In the genomic region with DNA sequence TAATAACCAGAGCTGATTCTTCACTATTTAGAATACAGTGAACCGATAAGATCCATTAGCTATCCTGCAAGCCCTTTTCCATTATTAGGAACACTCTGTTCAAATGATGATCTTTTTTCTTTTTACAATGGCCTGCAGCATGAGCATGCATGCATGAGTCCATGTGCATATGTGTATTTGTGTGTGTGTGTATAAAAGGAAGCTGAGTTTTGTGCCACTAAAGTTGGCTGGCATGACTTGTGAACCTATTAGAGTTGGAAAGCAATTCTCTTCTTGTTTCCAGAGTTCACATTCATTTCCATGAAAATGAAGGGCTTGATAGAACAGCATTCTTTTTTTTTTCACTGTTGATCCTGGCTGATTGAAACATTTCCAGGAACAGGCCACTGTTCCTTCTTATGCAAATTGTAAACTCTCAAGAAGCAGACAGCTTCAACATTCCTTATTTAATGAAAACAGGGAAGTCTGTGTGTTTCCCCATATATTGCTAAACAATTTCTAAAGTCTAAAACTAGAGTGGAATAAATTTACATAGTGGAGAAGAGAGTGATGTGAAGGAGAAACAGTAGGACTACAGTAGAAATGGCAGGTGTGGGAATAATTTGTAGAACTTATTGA, we compare ENCODE assay signal across 29 mouse cellular contexts.
A peak's percentile ranks its signal among the peaks of the same experiment; 100 is the strongest.
DNase-seq lines count a peak whose midpoint lies in the region; ATAC-seq and TF ChIP-seq lines count a peak whose summit lies in the region.
"Had no signal": no experiment of that assay in that cellular context is flagged by ENCODE, and none has a peak within 500 bp of the region (broad histone marks: within the 10 kb centered on the region; RNA-seq: fewer than 3 reads in every experiment).

No protein-coding gene starts in this region.

- no peaks in the 10 kb centered on the region for H3K27me3 ChIP-seq in forebrain, embryonic 15.5 days
- no peaks in the 10 kb centered on the region for H3K27me3 ChIP-seq in forebrain, embryonic 10.5 days (ENCODE audit: poor library complexity, severe bottlenecking)
- H3K27me3 ChIP-seq in midbrain, embryonic 12.5 days, result no peaks in the 10 kb centered on the region
- no peaks in the 10 kb centered on the region for H3K27me3 ChIP-seq in midbrain, embryonic 16.5 days (ENCODE audit: control insufficient read depth, insufficient read depth, low read depth, low read length)
- no peaks in the 10 kb centered on the region for H3K27me3 ChIP-seq in forebrain, embryonic 16.5 days (replicated peaks; ENCODE audit: control insufficient read depth, insufficient read depth, low read length)
- H3K27me3 ChIP-seq in heart, adult 2 months (ENCODE audit: control insufficient read depth, insufficient read depth, low read length), result no peaks in the 10 kb centered on the region
- H3K27me3 ChIP-seq: embryonic facial prominence, embryonic 13.5 days; kidney, embryonic 15.5 days; liver, embryonic 12.5 days; megakaryocyte, embryonic 14.5 days; neural tube, embryonic 15.5 days; stomach, embryonic 15.5 days had no signal

- H3K4me2 ChIP-seq in forebrain, embryonic 15.5 days (replicated peaks), result no peak overlapping the region
- H3K4me2 ChIP-seq in midbrain, embryonic 12.5 days (replicated peaks), result no peak overlapping the region
- no peak overlapping the region for H3K4me2 ChIP-seq in midbrain, embryonic 16.5 days (ENCODE audit: low read length)
- no peak overlapping the region for H3K4me2 ChIP-seq in forebrain, embryonic 16.5 days (ENCODE audit: low read length)
- H3K4me2 ChIP-seq: embryonic facial prominence, embryonic 13.5 days; kidney, embryonic 15.5 days; liver, embryonic 12.5 days; neural tube, embryonic 15.5 days; stomach, embryonic 15.5 days had no signal

- no peak for TF ChIP-seq CTCF in heart, adult 2 months (IDR thresholded peaks at IDR 0.05)

- H3K79me2 ChIP-seq in heart, adult 2 months (replicated peaks; ENCODE audit: control insufficient read depth, insufficient read depth, low read length), result no peaks in the 10 kb centered on the region

- no peak for DNase-seq in forebrain, embryonic 10.5 days (ENCODE audit: extremely low spot score, low spot score)
- peak; percentile 7 for DNase-seq in Muller cell, postnatal 12 days (ENCODE audit: inconsistent ontology term)
- no peak for DNase-seq in heart, adult 2 months
- DNase-seq in thymus, postnatal 25 days, result no peak
- DNase-seq: adrenal gland, postnatal 10 days; cerebellum, adult 11-12 months; cerebellum, adult 9-11 months; embryo, embryonic 11 days; gastrocnemius, postnatal 10 days; heart, postnatal 14 days; kidney, adult 18-20 months; kidney, postnatal 36 days; left cerebral cortex, postnatal 4 days; liver, postnatal 0 days; lung, postnatal 4 days; right cerebral cortex, postnatal 25 days; thymus, postnatal 14 days had no signal

- no peaks in the 10 kb centered on the region for H3K4me1 ChIP-seq in forebrain, embryonic 15.5 days
- H3K4me1 ChIP-seq in forebrain, embryonic 10.5 days, result no peaks in the 10 kb centered on the region
- no peaks in the 10 kb centered on the region for H3K4me1 ChIP-seq in midbrain, embryonic 12.5 days
- H3K4me1 ChIP-seq in midbrain, embryonic 16.5 days (ENCODE audit: control insufficient read depth, insufficient read depth, low read length), result no peaks in the 10 kb centered on the region
- H3K4me1 ChIP-seq in forebrain, embryonic 16.5 days (replicated peaks; ENCODE audit: control insufficient read depth, insufficient read depth, low read length), result no peaks in the 10 kb centered on the region
- H3K4me1 ChIP-seq in heart, adult 2 months (ENCODE audit: control insufficient read depth, insufficient read depth, low read length), result no peaks in the 10 kb centered on the region
- H3K4me1 ChIP-seq: embryonic facial prominence, embryonic 13.5 days; hindbrain, embryonic 10.5 days; kidney, embryonic 15.5 days; liver, embryonic 12.5 days; megakaryocyte, embryonic 14.5 days; neural tube, embryonic 15.5 days; stomach, embryonic 15.5 days had no signal

- no peak for TF ChIP-seq POLR2A in heart, adult 2 months (IDR thresholded peaks at IDR 0.05; ENCODE audit: insufficient read depth, low read depth, low read length)

- H3K36me3 ChIP-seq in forebrain, embryonic 15.5 days, result no peaks in the 10 kb centered on the region
- H3K36me3 ChIP-seq in forebrain, embryonic 10.5 days (replicated peaks), result no peaks in the 10 kb centered on the region
- no peaks in the 10 kb centered on the region for H3K36me3 ChIP-seq in midbrain, embryonic 12.5 days
- H3K36me3 ChIP-seq in midbrain, embryonic 16.5 days (ENCODE audit: control insufficient read depth, insufficient read depth, low read length), result no peaks in the 10 kb centered on the region
- H3K36me3 ChIP-seq in forebrain, embryonic 16.5 days (ENCODE audit: control insufficient read depth, insufficient read depth), result no peaks in the 10 kb centered on the region
- H3K36me3 ChIP-seq in heart, adult 2 months (ENCODE audit: control insufficient read depth, insufficient read depth, low read length), result no peaks in the 10 kb centered on the region
- H3K36me3 ChIP-seq: embryonic facial prominence, embryonic 13.5 days; hindbrain, embryonic 10.5 days; kidney, embryonic 15.5 days; liver, embryonic 12.5 days; neural tube, embryonic 15.5 days; stomach, embryonic 15.5 days had no signal

- intact Hi-C loops in heart, adult 2 months (cut with DNase I), result no loop called here

- no peak overlapping the region for H3K4me3 ChIP-seq in forebrain, embryonic 15.5 days
- no peak overlapping the region for H3K4me3 ChIP-seq in forebrain, embryonic 10.5 days
- no peak overlapping the region for H3K4me3 ChIP-seq in midbrain, embryonic 12.5 days
- H3K4me3 ChIP-seq in midbrain, embryonic 16.5 days (ENCODE audit: low read depth, low read length), result no peak overlapping the region
- no peak overlapping the region for H3K4me3 ChIP-seq in forebrain, embryonic 16.5 days (replicated peaks; ENCODE audit: low read length)
- no peak overlapping the region for H3K4me3 ChIP-seq in heart, adult 2 months
- H3K4me3 ChIP-seq: embryonic facial prominence, embryonic 13.5 days; hindbrain, embryonic 10.5 days; kidney, embryonic 15.5 days; layer of hippocampus, adult 2 months; liver, embryonic 12.5 days; megakaryocyte, embryonic 14.5 days; neural tube, embryonic 15.5 days; stomach, embryonic 15.5 days had no signal

- no peak overlapping the region for H3K27ac ChIP-seq in forebrain, embryonic 15.5 days (replicated peaks)
- no peak overlapping the region for H3K27ac ChIP-seq in forebrain, embryonic 10.5 days
- no peak overlapping the region for H3K27ac ChIP-seq in midbrain, embryonic 12.5 days (replicated peaks)
- H3K27ac ChIP-seq in midbrain, embryonic 16.5 days (ENCODE audit: low read length), result no peak overlapping the region
- H3K27ac ChIP-seq in forebrain, embryonic 16.5 days (ENCODE audit: low read length), result no peak overlapping the region
- H3K27ac ChIP-seq in heart, adult 2 months, result no peak overlapping the region
- H3K27ac ChIP-seq: embryonic facial prominence, embryonic 13.5 days; hindbrain, embryonic 10.5 days; kidney, embryonic 15.5 days; layer of hippocampus, adult 2 months; liver, embryonic 12.5 days; neural tube, embryonic 15.5 days; stomach, embryonic 15.5 days had no signal

- peak; percentile 81 for ATAC-seq in forebrain, embryonic 15.5 days (replicated peaks)
- peak; percentile 62; the same call in 1 of the 2 replicates for ATAC-seq in midbrain, embryonic 12.5 days (ENCODE audit: low FRiP score, low read depth)
- ATAC-seq in midbrain, embryonic 16.5 days, result no peak
- ATAC-seq in forebrain, embryonic 16.5 days, result peak; percentile 89
- ATAC-seq: liver, embryonic 12.5 days; liver, postnatal 0 days had no signal

- H3K9me3 ChIP-seq in forebrain, embryonic 15.5 days, result no peaks in the 10 kb centered on the region
- H3K9me3 ChIP-seq in forebrain, embryonic 10.5 days, result no peaks in the 10 kb centered on the region
- H3K9me3 ChIP-seq in midbrain, embryonic 12.5 days, result no peaks in the 10 kb centered on the region
- H3K9me3 ChIP-seq in midbrain, embryonic 16.5 days (replicated peaks; ENCODE audit: control insufficient read depth, low read length, poor library complexity, severe bottlenecking), result no peaks in the 10 kb centered on the region
- no peaks in the 10 kb centered on the region for H3K9me3 ChIP-seq in forebrain, embryonic 16.5 days (ENCODE audit: control insufficient read depth, low read length)
- H3K9me3 ChIP-seq: embryonic facial prominence, embryonic 13.5 days; hindbrain, embryonic 10.5 days; kidney, embryonic 15.5 days; liver, embryonic 12.5 days; megakaryocyte, embryonic 14.5 days; neural tube, embryonic 15.5 days; stomach, embryonic 15.5 days had no signal

- no peak overlapping the region for H3K9ac ChIP-seq in forebrain, embryonic 15.5 days (replicated peaks)
- no peak overlapping the region for H3K9ac ChIP-seq in midbrain, embryonic 12.5 days (replicated peaks)
- no peak overlapping the region for H3K9ac ChIP-seq in midbrain, embryonic 16.5 days (ENCODE audit: low read depth, low read length)
- no peak overlapping the region for H3K9ac ChIP-seq in forebrain, embryonic 16.5 days (replicated peaks; ENCODE audit: low read depth, low read length)
- no peak overlapping the region for H3K9ac ChIP-seq in heart, adult 2 months (ENCODE audit: low read depth, low read length)
- H3K9ac ChIP-seq: embryonic facial prominence, embryonic 13.5 days; kidney, embryonic 15.5 days; liver, embryonic 12.5 days; liver, postnatal 0 days; neural tube, embryonic 15.5 days; stomach, embryonic 15.5 days had no signal

- WGBS in forebrain, embryonic 15.5 days, result 32% methylated on average over 1 of the region's 1 CpGs
- whole genome bisulfite sequencing in forebrain, embryonic 10.5 days, result 95% methylated on average over 1 of the region's 1 CpGs
- 86% methylated on average over 1 of the region's 1 CpGs for WGBS in midbrain, embryonic 12.5 days
- 72% methylated on average over 1 of the region's 1 CpGs for WGBS in midbrain, embryonic 16.5 days
- 24% methylated on average over 1 of the region's 1 CpGs for WGBS in forebrain, embryonic 16.5 days
- 93% methylated on average over 1 of the region's 1 CpGs for WGBS in heart, adult 2 months

- no peak for TF ChIP-seq EP300 in heart, adult 2 months (IDR thresholded peaks at IDR 0.05; ENCODE audit: insufficient read depth, low read depth, low read length)
